Mouse (Mus musculus): ENCODE measurements around the gene Efhd2. TPM values are rescaled to one million over a fixed set of nuclear protein-coding genes. Genes with fewer than 3 reads are reported as not detected.

The Efhd2 gene
- polyA plus RNA-seq, 1 experiment from 2014 or later: 108 TPM

DNA sequence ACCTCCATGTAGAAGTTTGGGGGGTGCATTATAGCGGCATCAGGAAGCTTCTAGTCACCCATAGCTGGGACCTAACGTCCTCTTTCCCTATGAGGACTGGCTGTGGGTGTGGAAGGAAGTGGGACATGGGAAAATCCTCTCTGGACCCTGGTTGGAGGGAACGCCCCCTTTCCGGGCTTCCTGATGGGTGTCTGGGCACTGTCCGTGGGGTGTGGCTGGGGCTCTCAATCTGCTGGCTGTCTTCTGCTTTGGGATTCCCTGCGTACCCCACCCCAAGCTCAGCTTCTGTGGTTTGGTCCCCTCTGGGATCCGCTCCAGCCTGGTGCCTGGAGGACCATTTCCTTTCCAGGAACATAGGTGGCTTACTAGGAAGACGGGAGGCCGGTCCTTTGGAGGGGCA is 1.7 kb downstream of the Efhd2 start:
- H3K4me1 ChIP-seq (ENCODE audit: control insufficient read depth, insufficient read depth, low read length): peaks cover 63% of the 10 kb centered on the region

DNA sequence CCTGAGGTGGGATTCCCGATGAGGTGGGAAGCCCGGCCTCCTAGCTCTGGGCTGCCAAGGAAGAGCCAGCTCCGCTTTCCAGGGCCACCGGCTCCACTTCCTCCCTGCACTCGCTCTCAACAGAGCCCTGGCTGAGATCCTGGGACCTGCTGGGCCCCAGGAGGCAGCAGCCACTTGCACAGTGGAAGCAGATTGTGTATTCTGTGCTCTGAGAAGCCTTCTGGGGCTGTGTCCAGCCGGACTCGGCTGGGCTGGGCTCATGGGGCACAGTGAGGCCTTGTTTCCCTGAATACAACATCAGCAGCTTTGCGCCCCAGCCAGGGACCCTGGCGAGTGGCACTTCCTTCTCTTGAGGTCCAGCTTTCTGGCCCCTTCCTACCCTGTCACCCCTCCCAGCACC is 2.8 kb downstream of the Efhd2 start:
- ATAC-seq (ENCODE audit: insufficient read depth, low FRiP score): no peak
- peak overlapping the region; percentile 99 for H3K4me2 ChIP-seq (ENCODE audit: low read depth, low read length)
- H3K4me1 ChIP-seq (ENCODE audit: control insufficient read depth, insufficient read depth, low read length): peaks cover 73% of the 10 kb centered on the region
- 41% methylated on average over 9 of the region's 9 CpGs for WGBS
- peak overlapping the region; percentile 75 for H3K4me3 ChIP-seq (replicated peaks; ENCODE audit: low read length)
- H3K27ac ChIP-seq (ENCODE audit: low read length): peak overlapping the region; percentile 61
- no peaks in the 10 kb centered on the region for H3K36me3 ChIP-seq (ENCODE audit: control insufficient read depth, insufficient read depth, low read length)
- H3K9me3 ChIP-seq (replicated peaks; ENCODE audit: control insufficient read depth, low read length): no peaks in the 10 kb centered on the region
- H3K9ac ChIP-seq (ENCODE audit: low read length): peak overlapping the region; percentile 92
- no peaks in the 10 kb centered on the region for H3K27me3 ChIP-seq (ENCODE audit: control insufficient read depth, insufficient read depth, low read length)

More for the DNA sequence above, 1.7 kb downstream of the Efhd2 start:
- Histone ChIP-seq H3K4me2 (ENCODE audit: low read depth, low read length) (peak overlapping the region; percentile 99), H3K36me3 (ENCODE audit: control insufficient read depth, insufficient read depth, low read length) (no peaks in the 10 kb centered on the region), H3K27me3 (ENCODE audit: control insufficient read depth, insufficient read depth, low read length) (no peaks in the 10 kb centered on the region), H3K27ac (ENCODE audit: low read length) (peak overlapping the region; percentile 15), H3K9ac (ENCODE audit: low read length) (peak overlapping the region; percentile 92), H3K4me3 (replicated peaks; ENCODE audit: low read length) (peak overlapping the region; percentile 75), H3K9me3 (replicated peaks; ENCODE audit: control insufficient read depth, low read length) (no peaks in the 10 kb centered on the region)
- 66% methylated on average over 9 of the region's 9 CpGs for WGBS
- no peak for ATAC-seq (ENCODE audit: insufficient read depth, low FRiP score)

DNA sequence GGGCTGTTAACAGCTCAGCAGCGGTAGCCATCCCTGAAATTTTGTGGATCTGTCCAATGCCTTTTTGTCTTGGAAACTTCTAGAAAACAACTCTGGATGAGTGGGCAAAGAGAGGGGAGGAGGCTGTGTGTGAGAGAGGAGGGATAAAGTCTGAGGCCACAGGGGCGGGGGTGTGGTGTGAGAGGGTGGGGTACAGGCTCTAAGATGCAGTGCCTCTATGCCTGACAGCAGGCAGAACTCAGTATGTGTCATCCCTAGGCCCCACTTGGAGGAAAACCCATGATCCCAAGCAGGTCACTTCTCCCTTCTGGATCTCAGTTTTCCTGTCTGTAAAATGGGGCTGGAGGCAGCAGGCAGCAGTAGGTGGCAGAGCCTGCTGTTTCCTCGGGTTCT is 3.4 kb downstream of the Efhd2 start:
- Histone ChIP-seq H3K4me3 (replicated peaks; ENCODE audit: low read length) (peak overlapping the region; percentile 75; the same call in 1 of the 2 replicates), H3K9me3 (replicated peaks; ENCODE audit: control insufficient read depth, low read length) (no peaks in the 10 kb centered on the region), H3K4me2 (ENCODE audit: low read depth, low read length) (peak overlapping the region; percentile 99; the same call in 1 of the 2 replicates), H3K27ac (ENCODE audit: low read length) (peak overlapping the region; percentile 61), H3K36me3 (ENCODE audit: control insufficient read depth, insufficient read depth, low read length) (no peaks in the 10 kb centered on the region), H3K4me1 (ENCODE audit: control insufficient read depth, insufficient read depth, low read length) (peaks cover 79% of the 10 kb centered on the region), H3K27me3 (ENCODE audit: control insufficient read depth, insufficient read depth, low read length) (no peaks in the 10 kb centered on the region), H3K9ac (ENCODE audit: low read length) (peak overlapping the region; percentile 92; the same call in 1 of the 2 replicates)
- WGBS: 80% methylated on average over 3 of the region's 3 CpGs
- ATAC-seq (ENCODE audit: insufficient read depth, low FRiP score): no peak

DNA sequence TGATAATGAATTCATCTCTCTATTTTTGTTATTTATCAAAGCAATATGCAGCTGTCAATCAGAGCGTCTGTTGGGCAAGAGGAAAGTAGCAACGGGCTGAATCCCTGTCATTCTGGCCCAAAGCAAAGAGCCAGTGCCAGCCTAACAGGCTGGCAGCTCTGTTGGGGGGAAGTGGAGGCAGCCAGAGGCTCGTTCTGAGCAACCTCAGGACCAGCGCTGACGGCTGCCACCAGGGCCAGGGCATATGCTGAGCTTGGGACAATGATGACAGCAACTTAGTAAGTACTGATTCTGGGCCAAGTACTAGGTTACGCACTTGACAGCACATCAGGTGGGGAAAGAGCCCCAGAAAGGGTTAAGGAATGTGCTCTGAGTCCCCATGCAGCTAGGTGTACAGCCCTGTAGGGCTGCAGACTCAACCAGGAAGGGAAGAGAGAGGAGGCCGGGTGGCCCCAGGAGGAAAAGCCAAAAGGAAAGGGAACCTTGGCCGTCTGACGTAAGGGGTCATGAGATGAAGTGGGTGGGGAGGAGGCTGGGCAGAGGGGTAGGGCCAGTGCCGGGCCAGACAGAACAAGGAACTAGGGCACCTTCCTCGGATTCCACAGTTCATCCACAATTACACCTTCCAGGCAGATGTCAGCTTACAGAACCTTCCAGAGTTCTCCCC is 3.9 kb downstream of the Efhd2 start:
- Histone ChIP-seq H3K36me3 (ENCODE audit: control insufficient read depth, insufficient read depth, low read length) (no peaks in the 10 kb centered on the region), H3K4me1 (ENCODE audit: control insufficient read depth, insufficient read depth, low read length) (peaks cover 79% of the 10 kb centered on the region), H3K27me3 (ENCODE audit: control insufficient read depth, insufficient read depth, low read length) (no peaks in the 10 kb centered on the region), H3K9me3 (replicated peaks; ENCODE audit: control insufficient read depth, low read length) (no peaks in the 10 kb centered on the region), H3K9ac (ENCODE audit: low read length) (peak overlapping the region; percentile 27; the same call in 1 of the 2 replicates), H3K27ac (ENCODE audit: low read length) (peak overlapping the region; percentile 77; the same call in 1 of the 2 replicates), H3K4me3 (replicated peaks; ENCODE audit: low read length) (no peak overlapping the region), H3K4me2 (ENCODE audit: low read depth, low read length) (0 out of 2 replicates have a peak overlapping the region, but pooled peaks have one; percentile 13)
- ATAC-seq (ENCODE audit: insufficient read depth, low FRiP score): peak; percentile 22; the same call in 1 of the 2 replicates
- 70% methylated on average over 11 of the region's 11 CpGs for WGBS

DNA sequence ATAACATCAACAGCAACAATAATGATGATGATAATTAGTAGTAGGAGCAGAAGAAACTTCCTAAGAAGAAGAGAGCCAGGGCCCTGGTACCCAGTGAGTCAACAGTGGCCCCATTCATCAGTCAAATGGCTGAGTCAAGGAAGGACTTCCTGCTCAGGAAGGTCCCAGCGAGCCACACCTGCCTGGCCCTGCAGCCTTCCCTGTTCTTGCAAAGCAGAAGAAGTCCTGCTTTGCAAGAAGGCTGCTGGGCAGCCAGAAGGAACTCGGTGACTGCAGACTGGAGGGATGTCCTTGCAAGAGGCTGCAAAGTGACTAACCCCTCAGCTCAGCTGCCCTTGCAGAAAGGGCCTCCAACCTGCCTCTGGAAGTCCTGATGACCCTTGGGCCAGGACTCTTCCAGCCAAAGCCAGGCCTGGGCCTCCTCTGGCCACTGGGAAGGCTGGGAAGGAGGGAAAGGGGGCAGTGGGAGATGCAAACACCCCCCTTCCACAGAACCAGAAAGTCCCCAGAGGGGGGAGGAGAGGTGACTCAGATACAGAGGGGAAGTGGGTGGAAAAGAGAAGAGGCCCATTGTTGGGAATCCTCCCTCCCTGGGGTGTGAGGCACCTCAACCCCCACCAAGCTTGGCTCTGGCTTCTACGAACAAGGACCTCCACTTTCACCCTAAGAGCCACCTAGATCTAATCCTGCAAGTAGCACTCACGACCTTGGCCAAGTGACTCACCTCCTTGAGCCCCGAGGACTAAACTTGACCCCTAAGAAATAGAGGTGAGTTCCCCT is 5.1 kb downstream of the Efhd2 start:
- Histone ChIP-seq H3K9me3 (replicated peaks; ENCODE audit: control insufficient read depth, low read length) (no peaks in the 10 kb centered on the region), H3K4me2 (ENCODE audit: low read depth, low read length) (no peak overlapping the region), H3K9ac (ENCODE audit: low read length) (no peak overlapping the region), H3K4me1 (ENCODE audit: control insufficient read depth, insufficient read depth, low read length) (peaks cover 70% of the 10 kb centered on the region), H3K4me3 (replicated peaks; ENCODE audit: low read length) (no peak overlapping the region), H3K36me3 (ENCODE audit: control insufficient read depth, insufficient read depth, low read length) (no peaks in the 10 kb centered on the region), H3K27ac (ENCODE audit: low read length) (peak overlapping the region; percentile 77), H3K27me3 (ENCODE audit: control insufficient read depth, insufficient read depth, low read length) (no peaks in the 10 kb centered on the region)
- no peak for ATAC-seq (ENCODE audit: insufficient read depth, low FRiP score)
- WGBS: 64% methylated on average over 5 of the region's 5 CpGs

DNA sequence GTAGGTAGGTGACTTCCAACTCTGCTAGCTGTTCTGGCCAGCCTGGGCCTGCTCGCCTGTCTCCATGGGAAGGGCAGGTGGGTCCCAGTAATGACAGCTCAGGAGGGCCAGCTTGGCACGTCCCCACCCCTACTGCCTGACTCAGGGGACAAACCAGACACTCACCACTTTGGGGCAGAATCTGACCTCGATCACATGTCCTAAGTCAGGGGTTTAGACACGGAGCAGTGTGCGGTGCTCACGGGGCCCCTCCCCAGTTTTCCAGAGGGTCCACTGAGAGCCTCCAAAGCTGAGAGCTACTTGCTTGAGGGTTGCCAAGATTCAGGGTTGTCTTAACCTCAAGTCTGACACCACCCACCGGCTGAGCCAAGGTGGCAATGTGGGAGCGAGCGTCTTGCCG is 6.7 kb downstream of the Efhd2 start:
- Histone ChIP-seq H3K36me3 (ENCODE audit: control insufficient read depth, insufficient read depth, low read length) (no peaks in the 10 kb centered on the region), H3K27ac (ENCODE audit: low read length) (peak overlapping the region; percentile 46), H3K9me3 (replicated peaks; ENCODE audit: control insufficient read depth, low read length) (no peaks in the 10 kb centered on the region), H3K4me1 (ENCODE audit: control insufficient read depth, insufficient read depth, low read length) (peaks cover 63% of the 10 kb centered on the region), H3K27me3 (ENCODE audit: control insufficient read depth, insufficient read depth, low read length) (no peaks in the 10 kb centered on the region), H3K4me3 (replicated peaks; ENCODE audit: low read length) (no peak overlapping the region), H3K9ac (ENCODE audit: low read length) (0 out of 2 replicates have a peak overlapping the region, but pooled peaks have one; percentile 34), H3K4me2 (ENCODE audit: low read depth, low read length) (no peak overlapping the region)
- no peak for ATAC-seq (ENCODE audit: insufficient read depth, low FRiP score)
- 81% methylated on average over 10 of the region's 10 CpGs for WGBS

DNA sequence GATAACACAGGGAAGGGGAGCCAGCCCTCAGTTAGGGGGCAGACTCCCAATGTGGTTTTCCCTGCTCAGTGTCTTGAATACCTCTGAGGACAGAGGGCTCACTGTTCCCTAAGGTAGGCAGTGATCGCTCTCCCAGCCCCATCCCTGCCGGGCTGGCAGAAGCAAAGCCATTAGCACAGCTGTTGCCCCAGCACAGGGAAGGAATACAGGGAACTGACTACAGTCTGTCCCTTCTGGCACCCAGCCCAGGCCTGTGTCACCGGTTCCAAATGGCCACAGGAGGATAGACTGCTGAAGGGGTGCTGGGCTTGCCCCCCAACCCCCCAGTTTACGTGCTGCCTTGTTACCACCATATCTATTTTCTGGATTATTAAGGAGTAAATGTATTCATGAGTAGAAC is 7.2 kb downstream of the Efhd2 start:
- H3K4me3 ChIP-seq (replicated peaks; ENCODE audit: low read length): no peak overlapping the region
- H3K4me1 ChIP-seq (ENCODE audit: control insufficient read depth, insufficient read depth, low read length): peaks cover 58% of the 10 kb centered on the region
- H3K27ac ChIP-seq (ENCODE audit: low read length): peak overlapping the region; percentile 46
- no peaks in the 10 kb centered on the region for H3K36me3 ChIP-seq (ENCODE audit: control insufficient read depth, insufficient read depth, low read length)
- peak overlapping the region; percentile 34; the same call in 1 of the 2 replicates for H3K9ac ChIP-seq (ENCODE audit: low read length)
- ATAC-seq (ENCODE audit: insufficient read depth, low FRiP score): peak; percentile 22; the same call in 1 of the 2 replicates
- H3K4me2 ChIP-seq (ENCODE audit: low read depth, low read length): 0 out of 2 replicates have a peak overlapping the region, but pooled peaks have one; percentile 10
- 31% methylated on average over 4 of the region's 4 CpGs for WGBS
- no peaks in the 10 kb centered on the region for H3K27me3 ChIP-seq (ENCODE audit: control insufficient read depth, insufficient read depth, low read length)
- no peaks in the 10 kb centered on the region for H3K9me3 ChIP-seq (replicated peaks; ENCODE audit: control insufficient read depth, low read length)

DNA sequence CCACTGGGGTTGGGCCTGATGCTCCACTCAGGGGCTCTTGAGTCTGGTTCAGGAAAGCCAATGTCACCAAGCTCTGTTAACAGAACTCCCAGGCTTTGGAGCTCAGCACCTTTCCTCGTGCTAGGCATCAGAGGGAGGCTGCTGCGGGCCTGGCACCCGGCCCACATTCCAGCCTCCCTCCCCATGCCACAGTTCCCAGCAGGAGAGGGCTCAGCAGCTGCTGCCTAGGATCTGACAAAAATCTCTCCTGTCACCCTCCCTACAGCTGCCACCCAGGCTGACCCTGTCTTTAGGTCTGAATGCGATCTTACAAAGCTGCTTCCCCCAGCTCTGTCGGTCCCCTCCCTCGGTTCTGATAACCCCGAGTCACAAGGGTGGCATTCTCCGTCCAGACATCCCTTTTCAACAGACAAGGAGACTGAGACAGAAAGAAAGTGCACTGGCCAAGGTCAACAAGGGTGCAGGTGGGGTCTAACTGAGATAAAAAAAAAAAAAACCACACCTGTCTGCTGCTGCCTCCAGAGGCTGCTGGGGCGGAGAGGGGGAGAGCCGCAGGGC is 7.7 kb downstream of the Efhd2 start:
- 0 out of 2 replicates have a peak overlapping the region, but pooled peaks have one; percentile 10 for H3K4me2 ChIP-seq (ENCODE audit: low read depth, low read length)
- no peaks in the 10 kb centered on the region for H3K27me3 ChIP-seq (ENCODE audit: control insufficient read depth, insufficient read depth, low read length)
- no peaks in the 10 kb centered on the region for H3K36me3 ChIP-seq (ENCODE audit: control insufficient read depth, insufficient read depth, low read length)
- H3K4me1 ChIP-seq (ENCODE audit: control insufficient read depth, insufficient read depth, low read length): peaks cover 53% of the 10 kb centered on the region
- WGBS: 26% methylated on average over 10 of the region's 10 CpGs
- no peaks in the 10 kb centered on the region for H3K9me3 ChIP-seq (replicated peaks; ENCODE audit: control insufficient read depth, low read length)
- no peak overlapping the region for H3K4me3 ChIP-seq (replicated peaks; ENCODE audit: low read length)
- H3K9ac ChIP-seq (ENCODE audit: low read length): peak overlapping the region; percentile 34; the same call in 1 of the 2 replicates
- ATAC-seq (ENCODE audit: insufficient read depth, low FRiP score): peak; percentile 44; the same call in 1 of the 2 replicates
- H3K27ac ChIP-seq (ENCODE audit: low read length): peak overlapping the region; percentile 46

Measured in stomach, embryonic 16.5 days (tissue).